Mouse (Mus musculus) MEL-GATA-1-ER (cell line): Measurements from ENCODE around the gene Plcb1.

Source experiments
- DNase-seq: peaks from one replicate; pipeline ENCODE4 v3.0.0-alpha.2; 2012; ENCODE audit warnings: low read depth; ENCODE audit errors: extremely low read depth

The Plcb1 gene

GRCm38 (mm10) chr2:135067419-135067818, 281.6 kb downstream of the Plcb1 start:
- no peak for DNase-seq

DNA sequence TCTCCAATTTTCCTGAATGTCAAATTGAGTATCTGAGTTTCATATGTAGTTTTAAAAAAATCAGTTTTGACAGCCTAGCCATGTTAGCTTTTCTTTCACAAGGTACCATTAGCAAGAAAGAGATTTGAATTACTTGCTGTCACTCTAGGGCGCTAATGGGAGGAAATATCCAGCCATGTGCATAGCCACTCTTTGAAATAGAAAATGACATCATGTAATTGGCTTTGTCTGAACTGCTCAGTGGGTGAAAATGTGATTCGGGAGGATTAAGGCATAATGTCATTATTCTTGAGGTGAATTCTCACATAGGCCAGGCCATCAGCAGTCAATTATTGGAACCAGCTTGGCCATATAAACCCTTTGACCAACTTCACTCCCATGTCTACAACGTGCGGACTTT, 285.5 kb downstream of the Plcb1 start:
- DNase-seq: no peak

GRCm38 (mm10) chr2:135072503-135072902, 286.6 kb downstream of the Plcb1 start:
- no peak for DNase-seq

DNA sequence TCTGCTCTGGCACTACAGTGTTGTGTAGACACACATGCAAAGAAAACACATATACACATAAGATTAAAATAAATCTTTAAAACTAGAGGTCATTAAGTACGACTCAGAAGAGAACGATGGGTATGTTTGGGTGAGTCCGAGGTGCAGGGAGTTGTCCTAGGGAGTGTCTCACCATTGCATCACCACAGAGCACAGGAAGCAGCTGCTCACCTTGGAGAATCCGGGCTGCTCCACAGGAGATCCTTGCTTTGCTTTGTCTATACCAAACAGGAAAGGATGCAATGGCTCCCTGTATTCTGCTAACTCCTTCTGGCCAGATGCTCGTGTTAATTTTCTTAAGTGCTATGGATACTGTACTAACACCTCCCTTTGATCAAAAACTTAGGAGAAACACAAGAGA, 287.1 kb downstream of the Plcb1 start:
- no peak for DNase-seq

DNA sequence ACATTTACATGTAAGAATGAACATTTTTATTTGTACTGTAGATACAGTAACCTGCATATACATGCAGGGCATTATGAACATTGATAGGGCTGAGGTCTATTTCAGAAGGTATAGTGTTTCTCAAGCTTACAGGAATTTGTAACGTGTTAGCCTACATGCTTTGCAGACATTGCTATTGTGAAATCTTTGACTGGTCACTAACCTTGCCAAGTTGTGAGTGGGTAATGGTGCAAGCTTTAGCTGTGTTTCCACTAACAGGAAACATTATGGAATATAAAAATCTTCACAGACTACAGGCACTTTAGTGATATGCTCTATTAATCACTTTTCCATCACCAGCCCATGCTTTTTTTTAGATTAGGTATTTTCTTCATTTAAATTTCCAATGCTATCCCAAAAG, 289.5 kb downstream of the Plcb1 start:
- no peak for DNase-seq

DNA sequence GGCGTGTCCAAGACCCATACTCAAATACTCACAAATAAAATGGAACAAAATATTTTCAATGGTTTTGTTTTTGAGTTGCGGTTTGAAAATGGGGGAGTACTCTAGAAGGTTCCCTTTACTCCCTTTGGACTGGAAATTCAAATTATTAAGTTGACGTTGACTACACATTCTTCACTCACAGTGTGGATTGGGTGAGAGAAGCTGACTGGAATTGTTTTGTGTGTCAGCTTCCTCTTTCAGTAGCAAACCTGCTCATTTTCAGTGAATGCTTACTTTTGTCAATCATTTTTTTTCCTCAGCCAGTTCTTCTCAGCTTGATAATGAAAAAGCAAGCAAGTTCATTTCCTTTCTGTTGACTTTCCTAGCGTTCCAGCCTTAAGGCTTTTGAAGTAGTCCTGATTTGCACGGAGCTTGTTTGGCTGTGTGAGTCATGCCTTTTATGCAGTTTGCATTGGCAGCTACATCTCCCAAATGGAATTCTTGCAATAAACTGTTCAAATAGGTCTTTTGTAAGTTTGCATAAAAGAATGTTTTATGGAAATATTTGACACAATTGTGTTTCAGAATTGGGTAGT, 306.8 kb downstream of the Plcb1 start:
- no peak for DNase-seq

GRCm38 (mm10) chr2:135101292-135101691, 315.4 kb downstream of the Plcb1 start:
- DNase-seq: no peak

DNA sequence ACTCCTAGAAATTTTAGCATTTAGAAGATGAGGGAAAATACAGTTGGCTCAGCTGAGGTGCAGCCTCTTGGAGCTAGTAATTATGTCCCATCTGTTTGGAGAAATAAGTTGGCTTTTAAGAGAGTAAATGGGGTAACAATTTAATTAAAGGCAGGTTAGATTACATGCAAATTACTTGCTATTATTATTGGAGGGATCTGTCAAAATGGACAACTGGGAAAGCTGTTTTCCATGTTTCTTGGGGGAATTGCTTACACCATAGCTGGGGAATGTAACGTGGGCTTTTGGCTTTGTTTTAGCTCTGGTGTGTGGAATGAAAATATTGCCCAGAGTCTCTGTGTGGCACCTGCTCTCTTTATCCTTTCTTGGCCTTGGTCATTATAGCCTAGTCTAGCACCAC, 316.1 kb downstream of the Plcb1 start:
- no peak for DNase-seq

- DNase-seq: no peak
Measured at GRCm38 (mm10) chr2:135106649-135107048, 320.8 kb downstream of the Plcb1 start.

GRCm38 (mm10) chr2:135108607-135109006, 322.7 kb downstream of the Plcb1 start:
- no peak for DNase-seq

DNA sequence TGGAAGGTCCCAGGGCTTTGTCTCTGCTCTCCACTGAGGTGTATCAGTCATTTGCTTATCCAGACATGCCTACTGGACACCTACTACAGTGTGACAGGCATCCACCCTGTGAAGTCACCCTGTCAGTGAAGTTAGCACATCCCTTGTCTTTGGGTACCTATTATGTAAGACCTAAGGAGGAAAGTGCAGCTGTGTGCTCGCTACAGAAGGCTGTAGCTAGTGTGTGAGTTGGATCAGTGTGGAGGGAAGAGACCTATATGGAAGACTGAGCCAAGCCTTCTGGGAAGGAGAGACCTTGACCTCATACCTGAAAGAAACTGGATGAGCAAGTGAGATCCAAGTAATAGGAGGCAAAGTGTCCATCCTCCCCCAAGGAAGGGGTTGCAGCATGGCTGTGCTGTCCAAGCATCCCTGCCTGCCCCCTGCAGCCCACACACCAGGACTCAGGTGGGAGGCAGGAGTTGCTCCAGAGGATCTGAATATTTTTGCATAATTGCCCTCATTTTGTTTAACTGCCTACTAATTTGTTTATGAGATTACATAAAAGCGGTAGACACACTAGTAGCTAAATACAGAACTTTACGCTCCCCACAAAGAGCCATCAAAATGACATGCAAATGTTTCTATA, 328.7 kb downstream of the Plcb1 start:
- no peak for DNase-seq

- no peak for DNase-seq
Measured at GRCm38 (mm10) chr2:135123057-135123456, 337.2 kb downstream of the Plcb1 start.

DNA sequence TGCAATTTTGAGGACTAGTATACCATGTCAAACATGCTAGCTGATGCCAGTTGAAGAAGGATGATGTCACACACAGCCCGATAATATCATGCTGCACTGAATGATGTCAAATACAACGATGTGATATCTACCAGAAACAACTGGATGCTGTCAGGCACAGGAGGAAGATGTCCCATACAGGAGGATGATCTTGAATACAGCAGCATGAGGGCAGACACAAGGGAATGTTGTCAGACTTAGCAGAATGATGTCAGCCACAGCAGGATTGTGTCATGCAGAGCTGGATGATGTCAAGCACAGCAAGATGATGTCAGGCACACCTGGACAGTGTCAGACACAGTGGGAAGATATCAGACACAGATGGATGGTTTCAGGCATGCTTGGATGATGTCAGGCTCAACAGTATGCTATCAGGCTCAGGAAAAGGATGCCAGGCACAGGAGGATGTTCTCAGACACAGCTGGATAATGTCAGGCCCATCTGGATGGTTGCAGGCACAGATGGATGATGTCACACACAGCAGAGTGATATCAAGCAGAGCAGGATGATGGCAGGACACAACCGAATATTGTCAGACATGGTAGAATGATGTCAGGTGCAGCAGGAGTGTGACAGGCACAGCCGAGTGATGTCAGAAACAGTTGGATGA, 338.0 kb downstream of the Plcb1 start:
- DNase-seq: no peak

GRCm38 (mm10) chr2:135140576-135140975, 354.7 kb downstream of the Plcb1 start:
- DNase-seq: no peak

DNA sequence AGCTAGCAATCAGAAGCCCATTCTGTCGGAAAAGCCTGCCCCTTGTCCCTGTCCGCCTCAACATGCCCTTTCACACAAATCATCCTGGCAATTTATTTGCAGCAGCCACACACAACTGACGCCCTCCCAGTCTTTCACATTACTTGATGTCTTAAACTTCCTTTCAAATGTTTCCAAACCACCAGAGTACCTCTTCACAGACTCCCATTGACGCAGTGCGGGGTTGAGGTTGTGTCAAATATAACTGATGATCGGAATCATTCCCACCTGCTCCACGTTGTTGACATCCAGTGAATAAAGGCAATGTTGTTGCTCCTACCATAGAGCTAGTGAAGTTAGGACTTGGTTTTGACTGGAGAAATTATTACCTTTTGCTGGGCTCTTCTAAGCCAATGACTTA, 366.4 kb downstream of the Plcb1 start:
- no peak for DNase-seq

DNA sequence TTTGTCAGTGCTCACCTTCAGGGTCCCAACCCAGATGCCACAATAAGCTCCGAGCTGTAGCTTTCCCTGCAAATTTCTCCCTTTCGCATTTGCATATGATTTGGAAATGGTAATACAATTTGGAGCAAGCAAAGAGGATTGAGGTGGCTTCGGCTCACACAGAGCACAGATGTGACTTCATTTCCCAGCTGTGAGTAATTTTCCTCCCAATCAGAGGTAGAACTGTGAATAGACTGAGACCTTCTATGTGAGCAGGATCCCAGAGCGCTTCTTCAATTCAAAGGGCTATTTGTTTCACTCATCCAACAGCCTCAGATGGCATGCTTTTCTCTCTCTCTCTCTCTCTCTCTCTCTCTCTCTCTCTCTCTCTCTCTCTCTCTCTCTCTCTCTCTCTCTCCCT, 367.4 kb downstream of the Plcb1 start:
- no peak for DNase-seq

- no peak for DNase-seq
Measured at GRCm38 (mm10) chr2:135156055-135156454, 370.2 kb downstream of the Plcb1 start.

- no peak for DNase-seq
Measured at GRCm38 (mm10) chr2:135157961-135158360, 372.1 kb downstream of the Plcb1 start.

- no peak for DNase-seq
Measured at GRCm38 (mm10) chr2:135161673-135162072, 375.8 kb downstream of the Plcb1 start.

- DNase-seq: no peak
Measured at GRCm38 (mm10) chr2:135165512-135165911, 379.6 kb downstream of the Plcb1 start.

DNA sequence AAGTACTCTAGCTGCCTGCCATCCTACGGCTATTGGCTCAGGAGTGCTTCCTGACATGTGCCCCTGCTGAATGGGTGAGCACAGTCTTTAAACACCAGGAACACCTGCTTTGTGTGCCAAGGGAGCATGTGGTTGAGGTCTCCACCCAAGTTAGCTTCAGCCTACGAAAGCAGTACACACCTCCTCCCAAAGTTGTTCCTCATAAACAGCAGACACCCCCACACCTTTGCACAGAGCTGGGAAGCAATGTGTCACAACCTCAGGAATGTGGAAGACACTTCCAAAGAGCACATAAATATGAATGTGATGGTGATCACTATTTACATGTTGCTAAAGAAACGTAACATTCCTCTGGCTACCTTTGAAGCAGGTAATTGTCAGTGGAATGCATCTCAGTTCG, 389.7 kb downstream of the Plcb1 start:
- DNase-seq: no peak

GRCm38 (mm10) chr2:135187659-135188058, 401.8 kb downstream of the Plcb1 start:
- no peak for DNase-seq

- no peak for DNase-seq
Measured at GRCm38 (mm10) chr2:135200830-135201229, 415.0 kb downstream of the Plcb1 start.
